Mouse (Mus musculus): Measurements from ENCODE around the gene Fam221b.

Fam221b gene

GRCm38 (mm10) chr4:43613060-43613730 lies 55.8 kb downstream of the Fam221b start:
- no peak for DNase-seq (ENCODE audit: low spot score)

GRCm38 (mm10) chr4:43612534-43612933 lies 56.4 kb downstream of the Fam221b start:
- no peak for DNase-seq (ENCODE audit: low spot score)
